Mouse (Mus musculus) C2C12 (cell line): ENCODE measurements around the gene Pkp4. TPM values are rescaled to one million over a fixed set of nuclear protein-coding genes. Genes with fewer than 3 reads are reported as not detected.

Experiments
- H3K27me3 ChIP-seq: one replicate; pipeline ENCODE4 v1.6.1; 2011; ENCODE audit not compliant: control insufficient read depth, insufficient read depth, insufficient read length
- H3K36me3 ChIP-seq: one replicate; pipeline ENCODE4 v1.6.1; 2011; ENCODE audit not compliant: control insufficient read depth, insufficient read depth
- H3K4me3 ChIP-seq: one replicate; pipeline ENCODE4 v1.5.1; 2011; ENCODE audit warnings: mild to moderate bottlenecking, control low read depth; ENCODE audit not compliant: poor library complexity, insufficient read depth, severe bottlenecking
- H3K79me2 ChIP-seq: one replicate; pipeline ENCODE4 v1.6.1; 2011; ENCODE audit not compliant: control insufficient read depth, insufficient read depth
- H3K79me3 ChIP-seq: one replicate; pipeline ENCODE4 v1.6.1; 2011; ENCODE audit warnings: low read depth, control low read depth
- H3ac ChIP-seq: one replicate; pipeline ENCODE3; 2011; ENCODE audit warnings: low read depth; ENCODE audit not compliant: control insufficient read depth, insufficient read length
- CEBPB ChIP-seq: IDR thresholded peaks from one replicate; pipeline ENCODE4 v1.6.1; 2011; ENCODE audit warnings: low read depth, mild to moderate bottlenecking, control low read depth, moderate library complexity
- CTCF ChIP-seq: IDR thresholded peaks from one replicate; pipeline ENCODE4 v1.5.1; 2011; ENCODE audit not compliant: control insufficient read depth, insufficient read depth, insufficient read length
- FOSL1 ChIP-seq: IDR thresholded peaks from one replicate; pipeline ENCODE4 v1.8.0; 2011; ENCODE audit warnings: mild to moderate bottlenecking, low read length; ENCODE audit not compliant: poor library complexity, insufficient read depth, severe bottlenecking
- MAX ChIP-seq: IDR thresholded peaks from one replicate; pipeline ENCODE4 v1.6.1; 2011; ENCODE audit warnings: mild to moderate bottlenecking, control low read depth
- MYOD1 ChIP-seq: IDR thresholded peaks from one replicate; pipeline ENCODE4 v1.6.1; 2011; ENCODE audit warnings: low read depth; ENCODE audit not compliant: control insufficient read depth, insufficient read length
- MYOG ChIP-seq: IDR thresholded peaks from one replicate; pipeline ENCODE4 v1.6.1; 2011; ENCODE audit not compliant: control insufficient read depth, insufficient read length; ENCODE audit errors: extremely low read depth
- USF1 ChIP-seq: IDR thresholded peaks from one replicate; pipeline ENCODE4 v1.6.1; 2011; ENCODE audit warnings: low read depth, mild to moderate bottlenecking, control low read depth, moderate library complexity
- polyA plus RNA-seq: library from polyadenylated mRNA; unstranded; fragments of >200 nt; fragmentation: generic; extraction: Trizol; gene quantifications from one replicate; pipeline ENCODE4 v1.2.1, GENCODE M21; 2012; ENCODE audit warnings: missing spikeins

Gene Pkp4
- polyA plus RNA-seq, 1 experiment = 23.0 TPM

DNA sequence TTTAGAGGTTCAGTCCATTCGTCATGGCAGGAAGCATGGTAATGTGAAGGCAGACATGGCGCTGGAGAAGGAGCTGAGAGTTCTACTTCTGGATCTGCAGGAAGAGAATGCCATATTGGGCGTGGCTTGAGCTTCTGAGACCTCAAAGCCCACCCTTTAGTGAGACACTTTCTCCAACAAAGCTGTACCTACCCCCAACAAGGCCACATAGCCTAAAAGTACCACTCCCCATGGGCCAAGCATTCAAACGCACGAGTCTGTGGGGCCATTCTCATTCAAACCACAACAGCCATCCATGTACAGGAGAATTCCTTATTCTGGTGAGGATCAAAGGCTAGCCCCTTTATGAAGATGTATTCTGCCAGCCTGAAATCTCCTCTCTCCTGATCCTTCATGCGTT lies 57.3 kb downstream of the Pkp4 start:
- Histone ChIP-seq H3K79me3 (peaks cover 31% of the 10 kb centered on the region), H3K79me2 (peaks cover 78% of the 10 kb centered on the region), H3ac (no peak overlapping the region), H3K4me3 (no peak overlapping the region), H3K36me3 (peaks cover 33% of the 10 kb centered on the region), H3K27me3 (no peaks in the 10 kb centered on the region)
- TF ChIP-seq CTCF (no peak), MAX (no peak)

DNA sequence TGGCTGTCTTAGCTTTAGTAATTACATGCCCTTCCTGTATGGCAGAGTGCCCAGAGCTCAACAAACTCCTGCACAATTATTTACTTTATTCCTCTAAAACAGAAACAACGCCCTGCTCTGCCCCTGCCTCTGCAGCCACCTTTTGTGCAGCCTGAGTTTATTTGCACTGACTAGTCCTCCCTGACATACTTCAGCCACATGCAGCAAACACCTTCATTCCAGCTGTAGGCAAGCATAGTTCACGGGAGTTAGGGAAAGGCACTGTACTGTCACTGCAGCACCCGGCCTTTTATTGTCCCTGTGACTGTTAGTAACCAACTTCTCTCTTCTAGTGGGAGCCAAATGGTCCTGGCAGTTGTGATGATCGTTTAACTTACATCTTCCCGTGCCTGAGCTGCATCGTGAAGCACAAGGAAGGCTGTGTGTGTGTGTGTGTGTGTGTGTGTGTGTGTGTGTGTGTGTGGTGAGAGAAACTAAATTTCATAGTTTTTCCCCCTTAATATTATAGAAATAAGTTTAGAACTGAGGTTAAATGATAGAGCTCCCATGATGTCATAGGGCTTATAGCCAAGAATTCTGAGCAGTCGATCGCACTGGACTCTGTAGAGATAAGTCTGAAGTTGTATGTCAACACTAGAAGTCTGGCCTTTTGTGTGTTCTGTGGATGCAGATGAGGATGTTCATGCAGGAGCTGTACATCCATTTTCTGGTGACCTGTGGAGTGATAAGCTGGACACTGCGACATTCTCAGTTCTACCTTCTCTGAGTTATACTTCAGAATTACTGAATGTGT lies 59.5 kb downstream of the Pkp4 start:
- Histone ChIP-seq H3ac (no peak overlapping the region), H3K79me3 (peaks cover 20% of the 10 kb centered on the region), H3K27me3 (no peaks in the 10 kb centered on the region), H3K79me2 (peaks cover 72% of the 10 kb centered on the region), H3K36me3 (peaks cover 33% of the 10 kb centered on the region), H3K4me3 (no peak overlapping the region)
- TF ChIP-seq CEBPB (no peak), MAX (no peak), MYOG (no peak), CTCF (no peak)

DNA sequence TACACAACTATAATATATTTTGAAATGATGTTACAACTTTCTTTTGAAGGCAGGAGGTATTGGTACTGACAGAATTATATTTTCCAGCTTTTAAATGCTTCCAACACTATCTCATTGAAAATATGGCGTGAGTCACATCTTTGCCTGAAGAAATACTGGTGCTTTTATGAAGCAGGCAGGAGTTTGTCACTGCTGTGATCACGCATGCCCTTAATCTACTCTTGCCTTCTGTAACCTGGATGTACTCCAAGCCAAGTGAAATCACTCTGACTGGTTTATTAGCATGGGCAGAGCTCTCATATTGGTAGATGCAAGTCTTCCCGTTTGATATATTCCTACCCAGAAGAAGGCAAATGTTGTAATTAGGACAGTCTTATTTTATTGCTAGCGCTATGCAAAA lies 65.7 kb downstream of the Pkp4 start:
- H3ac ChIP-seq = no peak overlapping the region
- TF ChIP-seq USF1 (no peak), FOSL1 (no peak), CEBPB (no peak), MYOG (no peak), MAX (no peak), MYOD1 (no peak), CTCF (no peak)
- peaks cover 53% of the 10 kb centered on the region for H3K79me2 ChIP-seq
- H3K27me3 ChIP-seq = no peaks in the 10 kb centered on the region
- peaks cover 14% of the 10 kb centered on the region for H3K36me3 ChIP-seq
- no peak overlapping the region for H3K4me3 ChIP-seq
- H3K79me3 ChIP-seq = peaks cover 10% of the 10 kb centered on the region

DNA sequence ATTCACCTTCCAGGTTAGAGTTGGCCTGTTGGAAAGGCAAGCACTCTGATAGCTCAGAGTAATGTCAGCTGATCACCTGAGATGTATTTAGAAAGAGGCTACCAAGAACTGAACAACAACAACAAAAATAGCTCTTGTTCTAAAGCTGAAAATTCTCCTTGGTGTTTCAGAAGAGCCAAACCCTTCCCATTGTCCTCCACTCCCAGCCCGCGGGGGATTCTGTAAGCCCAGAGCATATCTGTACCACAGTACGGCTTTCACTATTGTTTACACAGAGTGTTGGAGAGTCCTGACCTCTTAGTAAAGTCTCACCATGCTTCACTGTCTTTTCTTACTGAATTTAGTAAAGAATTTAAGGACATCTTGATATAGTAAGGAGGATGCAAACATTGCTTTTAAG lies 66.4 kb downstream of the Pkp4 start:
- Histone ChIP-seq H3K27me3 (no peaks in the 10 kb centered on the region), H3ac (no peak overlapping the region), H3K36me3 (peaks cover 20% of the 10 kb centered on the region), H3K79me2 (peaks cover 52% of the 10 kb centered on the region), H3K4me3 (no peak overlapping the region), H3K79me3 (peaks cover 9% of the 10 kb centered on the region)
- TF ChIP-seq MAX (no peak), USF1 (no peak), MYOD1 (no peak), FOSL1 (no peak), CTCF (no peak), MYOG (no peak), CEBPB (no peak)

DNA sequence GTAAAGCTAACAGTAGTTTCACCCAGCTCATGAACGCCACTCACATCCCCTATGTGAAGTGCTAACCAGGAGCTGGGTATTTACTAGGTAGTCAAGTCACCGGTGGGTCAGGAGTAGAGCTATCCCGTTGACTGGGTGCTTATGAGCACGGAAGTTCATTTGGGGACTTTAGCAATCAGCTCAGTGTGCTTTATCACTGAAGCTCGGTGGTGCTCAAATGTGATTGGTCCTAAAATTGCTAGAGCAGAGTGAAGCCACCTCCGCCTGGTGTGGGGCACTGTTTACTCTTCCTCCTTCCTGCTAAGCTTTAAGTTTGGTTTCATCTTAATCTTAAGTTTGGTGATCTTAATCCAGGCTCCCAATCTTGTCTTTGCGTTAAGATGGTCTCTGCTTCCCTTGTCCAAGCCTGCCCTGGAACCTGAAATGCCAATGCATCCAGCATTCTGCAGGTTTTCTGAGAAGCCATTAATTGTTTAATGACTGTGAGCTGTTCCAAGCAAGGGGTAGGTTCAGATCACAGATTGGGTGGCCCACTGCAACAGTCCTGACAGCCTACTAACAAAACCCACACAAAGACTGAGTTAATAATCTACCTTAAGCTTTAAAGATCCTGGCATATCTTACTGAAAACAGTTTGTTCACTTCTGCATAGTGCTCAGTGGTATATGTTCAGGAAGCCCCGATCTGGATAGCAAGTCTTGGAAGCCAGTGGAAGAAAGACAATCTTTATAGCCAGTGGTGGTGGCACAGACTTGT lies 67.0 kb downstream of the Pkp4 start:
- Histone ChIP-seq H3K4me3 (no peak overlapping the region), H3K79me2 (peaks cover 45% of the 10 kb centered on the region), H3ac (no peak overlapping the region), H3K36me3 (peaks cover 23% of the 10 kb centered on the region), H3K27me3 (no peaks in the 10 kb centered on the region), H3K79me3 (peaks cover 6% of the 10 kb centered on the region)
- TF ChIP-seq FOSL1 (no peak), MYOD1 (no peak), MYOG (no peak), CTCF (no peak), USF1 (no peak), CEBPB (no peak), MAX (no peak)

DNA sequence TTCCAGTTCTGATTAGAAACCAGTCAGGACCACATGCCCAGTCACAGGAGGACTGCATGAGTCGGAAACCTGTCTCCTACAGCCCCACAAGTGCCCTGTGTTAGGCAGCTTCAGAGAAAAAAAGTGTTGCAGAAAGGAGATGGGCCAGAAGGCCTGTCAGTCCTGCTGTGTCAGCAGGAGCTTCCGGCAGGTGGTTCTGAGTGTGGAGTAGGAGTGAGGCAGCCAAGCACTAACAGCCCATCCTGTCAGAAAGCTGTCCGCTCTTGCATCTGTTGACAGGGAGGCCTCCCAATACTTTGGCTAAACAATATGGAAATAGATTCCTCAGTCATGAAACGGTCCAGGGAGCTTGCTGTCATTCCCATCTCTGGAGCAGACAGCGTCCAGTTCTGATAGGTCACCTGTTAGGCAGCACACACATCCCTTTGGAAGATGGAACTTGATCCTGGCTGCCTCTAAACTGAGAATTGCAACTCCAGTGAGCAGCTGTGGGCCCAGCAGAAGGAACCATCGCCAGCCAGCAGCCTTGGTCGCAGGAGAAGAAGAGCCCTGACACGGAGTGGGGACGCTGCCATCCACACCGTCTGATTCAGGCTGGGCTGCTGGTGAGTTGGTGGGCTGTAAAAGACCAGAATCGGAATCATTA lies 68.7 kb downstream of the Pkp4 start:
- peaks cover 2% of the 10 kb centered on the region for H3K79me3 ChIP-seq
- no peak overlapping the region for H3ac ChIP-seq
- H3K4me3 ChIP-seq = no peak overlapping the region
- peaks cover 43% of the 10 kb centered on the region for H3K79me2 ChIP-seq
- no peaks in the 10 kb centered on the region for H3K27me3 ChIP-seq
- H3K36me3 ChIP-seq = peaks cover 23% of the 10 kb centered on the region
- TF ChIP-seq MYOG (no peak), USF1 (no peak), MAX (no peak), CEBPB (no peak), CTCF (no peak), FOSL1 (no peak), MYOD1 (no peak)
